Mouse (Mus musculus) right cerebral cortex, adult 18-20 months (tissue): ENCODE measurements around the gene Atp6v1b1.

ENCODE experiments used
- DNase-seq: peaks from one replicate; pipeline ENCODE4 v3.0.0; 2022; ENCODE audit warnings: mixed read lengths

The Atp6v1b1 gene

DNA sequence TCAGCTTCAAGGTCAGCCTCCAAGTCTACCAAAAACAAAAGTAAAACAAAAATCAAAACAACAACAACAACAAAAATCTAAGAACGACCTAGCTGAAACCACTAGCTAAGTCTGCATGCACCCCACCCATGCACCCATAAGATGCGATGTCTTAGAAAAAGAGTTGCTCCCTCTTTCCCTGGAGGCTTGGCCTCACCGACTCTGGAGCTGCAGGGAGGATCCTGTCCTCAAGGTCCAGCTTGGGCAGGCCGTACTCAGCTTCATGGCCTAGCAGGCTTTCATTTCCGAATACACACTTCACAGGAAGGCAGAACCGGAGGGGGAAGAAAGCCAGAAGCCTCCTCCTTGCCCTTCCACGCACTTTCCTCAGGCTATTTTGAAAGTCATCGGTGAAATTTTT is 25.8 kb upstream of the Atp6v1b1 start:
- no peak for DNase-seq

- no peak for DNase-seq
Measured at GRCm38 (mm10) chr6:83722526-83722925, 20.3 kb upstream of the Atp6v1b1 start.

DNA sequence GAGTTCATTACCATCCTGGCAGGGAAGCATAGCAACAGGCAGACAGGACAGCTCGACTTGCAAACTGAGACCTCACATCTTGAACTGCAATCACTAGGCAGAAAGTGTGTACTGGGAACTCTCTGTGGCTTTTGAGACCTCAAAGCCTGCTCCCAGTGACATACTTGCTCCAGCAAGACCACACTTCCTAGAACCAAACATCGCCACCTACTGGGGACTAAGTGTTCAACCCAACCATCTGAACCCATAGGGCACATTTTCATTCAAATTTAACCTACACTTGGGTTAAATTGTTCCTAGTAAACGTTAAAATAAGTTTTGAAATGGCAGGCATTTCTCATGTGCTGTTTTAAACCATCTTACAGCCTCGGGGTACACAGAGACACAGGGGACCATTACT is 15.6 kb upstream of the Atp6v1b1 start:
- DNase-seq: no peak

DNA sequence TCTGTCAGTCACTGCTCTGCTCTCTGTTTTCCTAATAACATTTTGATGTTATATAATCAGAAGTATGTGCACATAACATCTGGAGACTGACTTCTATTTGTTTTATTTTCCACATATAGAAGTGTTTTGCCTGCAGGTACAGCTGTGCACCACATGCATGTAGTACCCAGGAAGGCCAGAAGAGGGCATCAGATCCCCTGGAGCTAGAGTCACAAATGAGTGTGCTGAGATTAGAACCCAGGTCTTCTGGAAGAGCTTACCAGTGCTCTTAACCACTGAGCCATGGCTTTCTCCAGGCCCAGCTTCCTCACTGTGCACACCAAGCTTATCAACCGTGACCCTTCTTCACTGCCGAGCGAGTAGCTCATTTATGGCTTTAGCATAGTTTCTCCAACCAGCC is 14.3 kb upstream of the Atp6v1b1 start:
- DNase-seq: no peak

DNA sequence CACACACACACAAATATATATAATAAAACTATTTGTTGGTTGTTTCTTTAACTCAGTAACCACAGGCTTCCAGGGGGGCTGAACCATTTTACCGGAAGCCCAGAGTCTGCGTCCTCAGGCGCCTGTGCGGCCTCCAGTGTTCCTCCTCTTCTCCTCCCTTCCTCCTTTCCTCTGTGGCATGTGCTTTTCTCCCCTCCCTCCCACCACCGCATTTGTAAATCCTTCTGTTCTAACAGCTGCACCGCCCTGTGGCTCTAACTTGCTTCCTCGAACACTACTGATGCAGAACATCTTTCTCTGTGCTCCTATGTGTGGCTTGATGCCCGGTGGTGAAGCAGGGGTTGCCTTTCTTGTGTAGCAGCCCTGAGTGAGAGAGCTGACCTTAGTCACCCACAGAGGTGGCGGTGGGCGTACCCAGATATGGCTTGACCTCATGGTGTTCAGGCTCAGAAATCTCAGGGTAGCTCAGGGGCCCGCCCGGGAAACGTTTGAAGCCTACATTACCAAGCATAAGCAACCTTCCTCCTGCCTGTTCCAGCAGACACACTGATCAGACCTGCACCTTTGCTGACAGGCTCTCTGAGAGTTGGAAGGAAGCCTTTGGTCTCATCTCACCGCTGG is 13.3 kb upstream of the Atp6v1b1 start:
- DNase-seq: no peak

- peak; percentile 33 for DNase-seq
Measured at GRCm38 (mm10) chr6:83731128-83731527, 11.7 kb upstream of the Atp6v1b1 start.

DNA sequence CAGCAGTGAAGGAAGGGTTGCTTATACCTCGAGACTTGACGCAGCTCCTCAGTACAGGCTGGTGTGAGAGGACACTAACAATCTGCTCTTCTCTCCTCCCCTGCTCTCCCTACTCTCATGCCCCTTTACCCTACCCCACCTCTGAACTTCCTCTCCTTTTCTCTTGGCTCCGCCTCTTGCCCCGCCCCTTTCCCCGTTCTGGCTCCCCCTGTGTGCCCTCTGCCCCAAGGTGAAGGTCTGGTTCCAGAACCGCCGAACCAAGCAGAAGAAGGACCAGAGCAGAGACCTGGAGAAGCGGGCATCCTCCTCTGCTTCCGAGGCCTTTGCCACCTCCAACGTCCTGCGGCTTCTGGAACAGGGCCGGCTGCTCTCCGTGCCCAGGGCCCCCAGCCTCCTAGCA is 5.5 kb upstream of the Atp6v1b1 start:
- DNase-seq: no peak

GRCm38 (mm10) chr6:83738596-83738995 is 4.2 kb upstream of the Atp6v1b1 start:
- no peak for DNase-seq

DNA sequence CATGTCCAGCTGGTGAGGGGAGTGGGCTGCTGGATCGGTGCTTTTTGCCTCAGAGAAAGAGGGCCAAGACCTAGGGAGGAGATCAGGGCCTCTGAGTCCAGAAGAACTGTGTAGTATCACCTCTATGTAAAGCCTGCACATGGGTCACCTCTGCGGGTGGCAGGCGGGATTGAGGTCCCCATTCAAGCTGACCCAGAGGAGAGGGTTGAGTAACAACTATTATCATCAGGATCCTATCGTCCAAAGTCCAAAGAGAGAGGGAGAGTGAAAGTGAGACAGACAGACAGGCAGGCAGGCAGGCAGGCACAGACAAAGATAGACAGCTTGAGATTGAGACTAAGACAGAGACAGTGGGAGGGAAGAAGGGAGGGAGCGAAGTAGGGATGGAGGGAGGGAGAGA is 422 bp downstream of the Atp6v1b1 start:
- no peak for DNase-seq

- DNase-seq: no peak
Measured at GRCm38 (mm10) chr6:83744126-83744525, 1.3 kb downstream of the Atp6v1b1 start.

DNA sequence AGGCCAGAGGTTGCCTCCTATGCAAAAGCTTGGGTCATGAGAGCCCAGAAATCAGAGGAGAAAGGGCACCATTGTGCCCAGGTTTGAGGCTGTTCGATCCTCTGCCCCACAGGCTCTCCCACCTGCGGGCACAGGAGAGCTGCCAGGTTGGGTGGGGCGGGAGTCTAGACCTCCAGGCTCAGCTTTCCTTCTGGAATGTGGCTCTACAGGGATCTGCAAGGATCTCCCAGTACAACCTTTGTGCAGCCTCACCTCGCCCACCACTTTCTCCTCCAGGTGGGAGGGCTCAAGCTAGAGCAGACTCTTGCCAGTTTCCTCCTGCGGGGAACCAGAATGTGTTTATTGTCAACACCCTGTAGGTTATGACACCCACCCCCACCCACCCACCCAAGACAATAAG is 1.8 kb downstream of the Atp6v1b1 start:
- DNase-seq: no peak

DNA sequence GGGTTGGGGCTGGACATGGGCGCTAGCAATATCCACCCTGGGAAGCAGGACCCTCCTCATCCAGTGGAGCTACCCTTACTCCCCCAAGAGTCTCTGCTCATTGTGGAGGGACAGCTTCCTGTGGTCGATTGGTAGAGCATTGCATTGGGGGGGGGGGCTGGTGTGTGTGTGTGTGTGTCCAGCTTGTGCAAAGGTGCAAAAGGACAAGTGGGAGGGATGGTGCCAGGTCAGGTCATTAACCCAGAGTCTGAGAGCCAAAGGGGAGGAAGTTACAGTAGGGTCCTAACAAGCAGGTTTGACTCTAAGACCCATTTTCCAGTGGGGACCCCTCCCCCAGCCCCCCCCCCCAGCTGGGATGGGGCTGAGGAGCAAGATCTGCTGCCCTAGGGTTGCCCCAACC is 2.7 kb downstream of the Atp6v1b1 start:
- DNase-seq: no peak

- no peak for DNase-seq
Measured at GRCm38 (mm10) chr6:83749286-83749685, 6.5 kb downstream of the Atp6v1b1 start.

DNA sequence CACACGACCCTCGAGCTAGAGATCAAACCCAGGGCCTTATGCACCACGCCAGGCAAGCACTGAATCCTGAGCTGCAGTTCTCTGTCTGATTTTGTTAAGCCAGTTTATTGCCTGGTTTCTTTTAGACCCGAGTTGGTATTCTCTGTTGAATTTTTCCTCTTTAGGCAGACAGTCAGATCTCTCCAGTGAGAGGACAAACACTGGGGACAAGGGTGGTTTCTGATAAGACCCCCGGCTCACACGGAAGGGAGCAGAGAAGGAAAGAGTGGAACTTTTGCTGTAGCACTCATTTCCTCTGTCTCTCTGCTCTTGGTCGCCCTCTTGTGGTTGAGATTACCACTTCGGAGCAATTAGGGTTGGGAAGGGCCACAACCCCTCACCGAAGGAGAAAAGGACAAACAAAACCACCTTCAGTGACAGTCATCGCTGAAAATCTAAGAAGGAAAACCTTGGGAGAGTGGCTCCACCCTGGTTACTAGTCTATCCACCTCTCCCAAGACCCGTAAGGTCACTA is 7.4 kb downstream of the Atp6v1b1 start:
- DNase-seq: peak; percentile 15

- DNase-seq: no peak
Measured at GRCm38 (mm10) chr6:83756051-83756450, 13.3 kb downstream of the Atp6v1b1 start.

GRCm38 (mm10) chr6:83762344-83762743 is 19.6 kb downstream of the Atp6v1b1 start, which contains the start of gene Ankrd53:
TSS of gene Ankrd53 (plus strand) at chr6:83762644.
- no peak for DNase-seq

DNA sequence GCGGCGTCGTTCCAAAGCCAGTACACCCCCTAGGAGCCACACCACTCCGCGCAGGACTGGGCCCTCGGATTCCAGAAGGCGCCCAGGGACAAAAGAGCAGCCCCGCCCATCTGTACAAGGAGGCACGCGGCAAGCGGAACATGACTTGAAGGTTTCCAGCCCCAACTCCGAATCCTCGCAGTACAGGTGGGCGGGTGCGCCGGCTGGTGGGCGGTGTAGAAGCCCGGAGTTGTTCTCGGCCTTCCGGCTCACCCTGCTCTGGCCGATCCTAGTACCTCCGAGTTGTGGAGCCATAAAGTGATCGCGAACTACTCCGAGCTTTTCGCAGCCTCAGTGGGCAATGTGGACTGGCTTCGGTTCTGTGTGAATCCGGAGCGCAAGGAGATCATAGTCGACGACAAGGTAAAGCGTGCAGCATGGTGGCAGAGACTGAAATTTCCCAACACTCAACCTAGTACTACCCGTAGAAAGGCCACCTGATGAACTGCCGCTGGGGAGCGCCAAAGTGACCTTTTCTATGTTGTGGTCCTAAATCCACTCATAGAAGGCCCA is 20.2 kb downstream of the Atp6v1b1 start:
- DNase-seq: no peak

DNA sequence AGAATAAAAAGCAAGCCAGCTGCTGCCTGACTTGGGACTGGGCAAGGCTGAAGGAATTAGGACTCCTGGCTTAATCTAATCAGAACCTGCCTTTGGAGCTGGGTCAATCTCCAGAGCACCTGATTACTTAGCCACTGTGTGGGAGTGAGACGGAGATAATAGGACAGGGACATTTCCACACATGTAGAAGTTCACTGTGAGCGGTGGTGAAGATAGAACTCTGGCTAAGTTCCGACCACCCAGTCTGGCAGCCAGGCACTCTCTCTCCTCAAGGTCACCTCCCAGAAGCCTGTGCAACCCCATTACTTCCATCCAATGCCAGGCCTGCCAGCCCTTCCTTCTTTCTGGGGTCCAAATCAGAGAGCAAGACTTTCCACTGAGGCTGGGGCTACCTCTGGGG is 24.2 kb downstream of the Atp6v1b1 start:
- no peak for DNase-seq

DNA sequence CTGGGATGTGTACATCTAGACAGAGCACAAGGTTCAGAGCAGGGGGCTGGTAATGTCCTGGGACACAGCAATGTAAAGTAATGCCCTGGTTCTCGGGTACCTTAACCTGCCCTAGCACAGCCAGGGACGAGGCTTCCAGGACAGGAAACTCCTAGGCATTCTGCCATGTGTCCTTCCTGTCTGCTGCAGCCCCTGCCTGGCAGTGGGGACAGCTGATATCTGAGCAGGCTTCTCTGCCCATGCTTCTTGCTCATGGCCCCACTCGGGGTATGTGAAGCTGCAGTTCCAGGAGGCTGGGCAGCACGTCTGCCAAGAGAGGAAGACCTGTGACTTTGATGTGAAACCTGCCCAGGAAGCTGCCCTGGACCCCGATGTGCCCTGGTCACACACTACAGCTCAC is 25.7 kb downstream of the Atp6v1b1 start:
- no peak for DNase-seq

DNA sequence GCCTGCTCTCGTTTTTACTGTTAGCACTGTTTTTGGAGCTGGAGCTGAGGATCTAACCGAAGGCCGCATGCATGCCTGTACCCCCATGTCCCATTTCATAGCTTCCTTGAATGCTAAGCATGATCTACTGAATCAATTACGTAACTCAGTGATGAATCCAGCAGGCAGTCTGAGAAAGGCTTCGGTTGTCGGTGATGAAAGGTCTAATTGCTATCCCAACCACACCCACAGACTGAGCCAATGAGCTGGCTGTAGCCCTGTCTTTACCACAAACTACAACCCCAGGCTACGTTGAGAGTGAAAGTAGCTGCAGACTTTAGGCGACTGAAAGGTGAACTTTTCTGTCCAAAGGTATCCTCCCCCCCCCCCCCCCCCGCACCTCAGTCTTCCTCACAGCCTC is 31.3 kb downstream of the Atp6v1b1 start:
- DNase-seq: no peak

GRCm38 (mm10) chr6:83774781-83775563 is 32.2 kb downstream of the Atp6v1b1 start:
- no peak for DNase-seq

- DNase-seq: peak; percentile 95
Measured at GRCm38 (mm10) chr6:83775638-83776293, 33.0 kb downstream of the Atp6v1b1 start, which contains the start of gene Tex261. TSS of gene Tex261 (minus strand) at chr6:83775813.

GRCm38 (mm10) chr6:83778306-83778705 is 35.5 kb downstream of the Atp6v1b1 start:
- DNase-seq: peak; percentile 24
